Comparison of ENCODE assay signal across 17 mouse cellular contexts in the genomic region with DNA sequence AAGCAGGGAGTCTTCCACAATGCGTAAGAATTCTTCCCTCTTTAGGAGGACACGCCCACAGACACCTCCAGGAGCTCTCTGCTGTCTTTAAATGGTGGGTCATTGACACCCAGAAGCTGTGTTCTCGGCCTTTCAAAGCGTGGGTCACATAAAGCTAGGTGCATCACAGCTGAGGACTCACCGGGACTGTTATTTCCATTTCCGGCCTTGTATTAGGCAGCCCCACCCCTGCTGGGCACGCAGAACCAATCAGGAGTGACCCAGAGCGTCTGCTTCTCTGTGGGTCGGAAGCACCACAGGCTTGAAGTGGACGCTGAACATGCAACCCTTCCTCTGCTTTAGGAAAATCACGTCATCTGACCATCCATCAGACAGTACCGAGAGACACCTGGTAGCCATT.
DNase-seq lines count a peak whose midpoint lies in the region; ATAC-seq and TF ChIP-seq lines count a peak whose summit lies in the region.
"Had no signal": no experiment of that assay in that cellular context is flagged by ENCODE, and none has a peak within 500 bp of the region (broad histone marks: within the 10 kb centered on the region; RNA-seq: fewer than 3 reads in every experiment).

No protein-coding gene starts in this region.

- intact Hi-C loops in gastrocnemius, adult 2 months (cut with DNase I), result loop anchor here (10.0 kb wide), 1 partner anchor 167 kb away; no protein-coding TSS in a partner anchor
- intact Hi-C loops in gastrocnemius, postnatal 14 days (cut with DNase I; ENCODE audit: low total_unique reads), result no loop called here

- H3K36me3 ChIP-seq in neural tube, embryonic 15.5 days, result no peaks in the 10 kb centered on the region
- H3K36me3 ChIP-seq in limb, embryonic 10.5 days, result peaks cover 5% of the 10 kb centered on the region
- H3K36me3 ChIP-seq: midbrain, embryonic 10.5 days; neural tube, embryonic 13.5 days had no signal

- H3K4me1 ChIP-seq in neural tube, embryonic 15.5 days, result peaks cover 8% of the 10 kb centered on the region; the same call in 1 of the 2 replicates
- H3K4me1 ChIP-seq in limb, embryonic 10.5 days, result peaks cover 60% of the 10 kb centered on the region

- no peaks in the 10 kb centered on the region for H3K9me3 ChIP-seq in neural tube, embryonic 15.5 days (replicated peaks)
- H3K9me3 ChIP-seq in limb, embryonic 10.5 days (replicated peaks), result no peaks in the 10 kb centered on the region
- H3K9me3 ChIP-seq: limb, embryonic 15.5 days; midbrain, embryonic 10.5 days; neural tube, embryonic 13.5 days had no signal

- peak overlapping the region; percentile 14 for H3K4me3 ChIP-seq in gastrocnemius, adult 2 months
- H3K4me3 ChIP-seq in neural tube, embryonic 15.5 days (replicated peaks), result no peak overlapping the region
- H3K4me3 ChIP-seq in limb, embryonic 10.5 days, result 0 out of 2 replicates have a peak overlapping the region, but pooled peaks have one; percentile 16
- H3K4me3 ChIP-seq: left cerebral cortex, adult 2 months; limb, embryonic 15.5 days; midbrain, embryonic 10.5 days; neural tube, embryonic 13.5 days had no signal

- H3K4me2 ChIP-seq in neural tube, embryonic 15.5 days, result no peak overlapping the region
- H3K4me2 ChIP-seq: limb, embryonic 15.5 days; neural tube, embryonic 13.5 days had no signal

- TF ChIP-seq CTCF in gastrocnemius, adult 2 months (IDR thresholded peaks at IDR 0.05), result no peak

- H3K27ac ChIP-seq in gastrocnemius, adult 2 months, result peak overlapping the region; percentile 79
- no peak overlapping the region for H3K27ac ChIP-seq in neural tube, embryonic 15.5 days (replicated peaks)
- H3K27ac ChIP-seq in limb, embryonic 10.5 days, result peak overlapping the region; percentile 22; the same call in 1 of the 2 replicates
- H3K27ac ChIP-seq: hindbrain, postnatal 0 days; left cerebral cortex, adult 2 months; limb, embryonic 15.5 days; midbrain, embryonic 10.5 days; neural tube, embryonic 13.5 days had no signal

- WGBS in neural tube, embryonic 15.5 days, result 85% methylated on average over 12 of the region's 12 CpGs
- WGBS in limb, embryonic 10.5 days, result 51% methylated on average over 12 of the region's 12 CpGs

- no peak for DNase-seq in gastrocnemius, adult 2 months
- no peak for DNase-seq in gastrocnemius, postnatal 14 days
- DNase-seq in neural tube, embryonic 10.5 days (ENCODE audit: extremely low spot score, low spot score), result peak; percentile 37
- no peak for DNase-seq in limb, embryonic 10.5 days (ENCODE audit: low spot score)
- DNase-seq in retina, embryonic 14.5 days (ENCODE audit: low spot score), result no peak
- DNase-seq in cerebellum, adult 9-10 months, result no peak
- no peak for DNase-seq in lung, postnatal 25 days (ENCODE audit: low spot score)
- DNase-seq: cerebellum, postnatal 25 days; kidney, adult 2 months; right cerebral cortex, postnatal 4 days had no signal

- H3K27me3 ChIP-seq in neural tube, embryonic 15.5 days (replicated peaks), result no peaks in the 10 kb centered on the region
- no peaks in the 10 kb centered on the region for H3K27me3 ChIP-seq in limb, embryonic 10.5 days (ENCODE audit: low read depth, poor library complexity, severe bottlenecking)
- H3K27me3 ChIP-seq: limb, embryonic 15.5 days; neural tube, embryonic 13.5 days had no signal

- H3K9ac ChIP-seq in neural tube, embryonic 15.5 days (replicated peaks), result no peak overlapping the region
- H3K9ac ChIP-seq: limb, embryonic 15.5 days; neural tube, embryonic 13.5 days had no signal

- no peak for ATAC-seq in neural tube, embryonic 15.5 days (ENCODE audit: low FRiP score)
- ATAC-seq: forebrain, embryonic 14.5 days; hindbrain, postnatal 0 days had no signal
